26 mouse cellular contexts compared by ENCODE assay signal in the genomic region with DNA sequence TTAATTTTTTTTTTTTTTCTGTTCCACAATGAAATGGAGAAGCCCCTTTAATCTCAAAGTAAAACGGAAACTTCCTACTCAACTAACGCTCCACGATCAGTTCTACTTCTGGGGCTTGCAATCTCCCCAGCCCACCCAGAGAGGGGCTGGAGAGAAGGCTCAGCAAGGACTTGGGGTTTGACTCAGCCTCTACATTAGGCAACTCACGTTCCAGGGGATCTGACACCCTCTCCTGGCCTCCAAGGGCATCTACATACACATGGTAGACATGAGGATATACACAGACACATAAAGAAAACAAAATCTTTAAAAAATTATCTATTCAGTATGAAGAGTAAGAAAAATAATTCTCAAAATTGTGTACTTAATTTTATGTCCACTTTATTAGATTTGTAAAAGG.
DNase-seq lines count a peak whose midpoint lies in the region; ATAC-seq and TF ChIP-seq lines count a peak whose summit lies in the region.
"Had no signal": no experiment of that assay in that cellular context is flagged by ENCODE, and none has a peak within 500 bp of the region (broad histone marks: within the 10 kb centered on the region; RNA-seq: fewer than 3 reads in every experiment).

No protein-coding gene starts in this region.

- H3K36me3 ChIP-seq in lung, postnatal 0 days (ENCODE audit: insufficient read depth, low read length) = no peaks in the 10 kb centered on the region
- H3K36me3 ChIP-seq in ES-Bruce4 (ENCODE audit: control insufficient read depth, insufficient read depth, low read length, poor library complexity, severe bottlenecking) = no peaks in the 10 kb centered on the region
- no peaks in the 10 kb centered on the region for H3K36me3 ChIP-seq in heart, adult 2 months (ENCODE audit: control insufficient read depth, insufficient read depth, low read length)
- no peaks in the 10 kb centered on the region for H3K36me3 ChIP-seq in forebrain, embryonic 16.5 days (ENCODE audit: control insufficient read depth, insufficient read depth)
- H3K36me3 ChIP-seq: embryonic facial prominence, embryonic 12.5 days; G1E; hindbrain, embryonic 10.5 days; limb, embryonic 12.5 days; liver, embryonic 15.5 days; midbrain, embryonic 12.5 days had no signal

- no peak overlapping the region for H3K4me3 ChIP-seq in lung, postnatal 0 days (ENCODE audit: low read depth, low read length)
- no peak overlapping the region for H3K4me3 ChIP-seq in ES-Bruce4 (ENCODE audit: low read depth, low read length)
- H3K4me3 ChIP-seq in heart, adult 2 months = no peak overlapping the region
- H3K4me3 ChIP-seq in forebrain, embryonic 16.5 days (replicated peaks; ENCODE audit: low read length) = no peak overlapping the region
- H3K4me3 ChIP-seq: embryonic facial prominence, embryonic 12.5 days; hindbrain, embryonic 10.5 days; left cerebral cortex, adult 2 months; limb, embryonic 12.5 days; liver, embryonic 15.5 days; megakaryocyte, embryonic 14.5 days; midbrain, embryonic 12.5 days had no signal

- TF ChIP-seq EP300 in lung, postnatal 0 days (IDR thresholded peaks at IDR 0.05) = no peak
- no peak for TF ChIP-seq EP300 in ES-Bruce4 (IDR thresholded peaks at IDR 0.05; ENCODE audit: insufficient read depth, low read depth, low read length)
- TF ChIP-seq EP300 in heart, adult 2 months (IDR thresholded peaks at IDR 0.05; ENCODE audit: insufficient read depth, low read depth, low read length) = no peak

- no peak overlapping the region for H3K27ac ChIP-seq in lung, postnatal 0 days (ENCODE audit: low read length)
- H3K27ac ChIP-seq in ES-Bruce4 (ENCODE audit: insufficient read depth, low read length) = no peak overlapping the region
- no peak overlapping the region for H3K27ac ChIP-seq in heart, adult 2 months
- H3K27ac ChIP-seq in forebrain, embryonic 16.5 days (ENCODE audit: low read length) = no peak overlapping the region
- H3K27ac ChIP-seq: embryonic facial prominence, embryonic 12.5 days; hindbrain, embryonic 10.5 days; left cerebral cortex, adult 2 months; limb, embryonic 12.5 days; liver, embryonic 15.5 days; midbrain, embryonic 12.5 days had no signal

- no peak for ATAC-seq in lung, postnatal 0 days
- no peak for ATAC-seq in forebrain, embryonic 16.5 days
- ATAC-seq: activated CD4-positive, CD25-positive, alpha-beta regulatory T cell, adult 4 months; forebrain, embryonic 14.5 days; hindbrain, embryonic 16.5 days had no signal

- 0 out of 2 replicates have a peak, but pooled peaks have one; percentile 9 for TF ChIP-seq CTCF in lung, postnatal 0 days (IDR thresholded peaks at IDR 0.05)
- peak; percentile 29 for TF ChIP-seq CTCF in ES-Bruce4 (IDR thresholded peaks at IDR 0.05; ENCODE audit: low read depth, low read length)
- no peak for TF ChIP-seq CTCF in heart, adult 2 months (IDR thresholded peaks at IDR 0.05)

- 64% methylated on average over 4 of the region's 4 CpGs for WGBS in lung, postnatal 0 days
- WGBS in heart, adult 2 months = 81% methylated on average over 4 of the region's 4 CpGs
- WGBS in forebrain, embryonic 16.5 days = 77% methylated on average over 4 of the region's 4 CpGs

- no peak for TF ChIP-seq POLR2A in ES-Bruce4 (IDR thresholded peaks at IDR 0.05; ENCODE audit: insufficient read depth, low read length)
- TF ChIP-seq POLR2A in heart, adult 2 months (IDR thresholded peaks at IDR 0.05; ENCODE audit: insufficient read depth, low read depth, low read length) = no peak

- no peaks in the 10 kb centered on the region for H3K27me3 ChIP-seq in lung, postnatal 0 days (replicated peaks; ENCODE audit: insufficient read depth, low read length)
- H3K27me3 ChIP-seq in ES-Bruce4 (ENCODE audit: control insufficient read depth, insufficient read depth, low read length, poor library complexity, severe bottlenecking) = no peaks in the 10 kb centered on the region
- no peaks in the 10 kb centered on the region for H3K27me3 ChIP-seq in heart, adult 2 months (ENCODE audit: control insufficient read depth, insufficient read depth, low read length)
- H3K27me3 ChIP-seq in forebrain, embryonic 16.5 days (replicated peaks; ENCODE audit: control insufficient read depth, insufficient read depth, low read length) = no peaks in the 10 kb centered on the region
- H3K27me3 ChIP-seq: embryonic facial prominence, embryonic 12.5 days; limb, embryonic 12.5 days; liver, embryonic 15.5 days; megakaryocyte, embryonic 14.5 days; midbrain, embryonic 12.5 days had no signal

- H3K79me2 ChIP-seq in heart, adult 2 months (replicated peaks; ENCODE audit: control insufficient read depth, insufficient read depth, low read length) = no peaks in the 10 kb centered on the region; the same call in 1 of the 2 replicates

- H3K9me3 ChIP-seq in lung, postnatal 0 days (ENCODE audit: low read length) = no peaks in the 10 kb centered on the region
- no peaks in the 10 kb centered on the region for H3K9me3 ChIP-seq in ES-Bruce4 (replicated peaks; ENCODE audit: control insufficient read depth, insufficient read depth, low read length, poor library complexity, severe bottlenecking)
- H3K9me3 ChIP-seq in forebrain, embryonic 16.5 days (ENCODE audit: control insufficient read depth, low read length) = no peaks in the 10 kb centered on the region
- H3K9me3 ChIP-seq: embryonic facial prominence, embryonic 12.5 days; G1E; hindbrain, embryonic 10.5 days; limb, embryonic 12.5 days; liver, embryonic 15.5 days; megakaryocyte, embryonic 14.5 days; midbrain, embryonic 12.5 days had no signal

- intact Hi-C loops in heart, adult 2 months (cut with DNase I) = no loop called here

- no peak overlapping the region for H3K9ac ChIP-seq in lung, postnatal 0 days (replicated peaks; ENCODE audit: low read depth)
- no peak overlapping the region for H3K9ac ChIP-seq in ES-Bruce4 (ENCODE audit: low read depth, poor library complexity, severe bottlenecking)
- H3K9ac ChIP-seq in heart, adult 2 months (ENCODE audit: low read depth, low read length) = no peak overlapping the region
- no peak overlapping the region for H3K9ac ChIP-seq in forebrain, embryonic 16.5 days (replicated peaks; ENCODE audit: low read depth, low read length)
- H3K9ac ChIP-seq: embryonic facial prominence, embryonic 12.5 days; limb, embryonic 12.5 days; liver, embryonic 15.5 days; lung, embryonic 14.5 days; midbrain, embryonic 12.5 days had no signal

- H3K4me1 ChIP-seq in lung, postnatal 0 days (ENCODE audit: insufficient read depth, low read depth, low read length) = no peaks in the 10 kb centered on the region
- peaks cover 2% of the 10 kb centered on the region for H3K4me1 ChIP-seq in ES-Bruce4 (ENCODE audit: control insufficient read depth, insufficient read depth, low read length)
- no peaks in the 10 kb centered on the region for H3K4me1 ChIP-seq in heart, adult 2 months (ENCODE audit: control insufficient read depth, insufficient read depth, low read length)
- no peaks in the 10 kb centered on the region for H3K4me1 ChIP-seq in forebrain, embryonic 16.5 days (replicated peaks; ENCODE audit: control insufficient read depth, insufficient read depth, low read length)
- H3K4me1 ChIP-seq: embryonic facial prominence, embryonic 12.5 days; hindbrain, embryonic 10.5 days; limb, embryonic 12.5 days; liver, embryonic 15.5 days; midbrain, embryonic 12.5 days had no signal

- H3K4me2 ChIP-seq in lung, postnatal 0 days (replicated peaks; ENCODE audit: low read depth, low read length) = no peak overlapping the region
- no peak overlapping the region for H3K4me2 ChIP-seq in forebrain, embryonic 16.5 days (ENCODE audit: low read length)
- H3K4me2 ChIP-seq: embryonic facial prominence, embryonic 12.5 days; limb, embryonic 12.5 days; liver, embryonic 15.5 days; lung, embryonic 14.5 days; midbrain, embryonic 12.5 days had no signal

- no peak for DNase-seq in lung, postnatal 0 days (ENCODE audit: low spot score)
- no peak for DNase-seq in lung, postnatal 10 days
- peak; percentile 41 for DNase-seq in ZHBTc4 (ENCODE audit: low read depth, low spot score)
- DNase-seq in heart, adult 2 months = no peak
- DNase-seq: adrenal gland, adult 8-10 months; cerebellum, adult 9-10 months; cerebellum, postnatal 36 days; embryo, embryonic 11 days; heart, postnatal 14 days; kidney, adult 8-10 months; kidney, postnatal 14 days; lung, embryonic 14.5 days; lung, postnatal 36 days had no signal
